Mouse (Mus musculus) myocyte (in vitro differentiated cells): ENCODE measurements around the gene Thap4. TPM values are rescaled to one million over a fixed set of nuclear protein-coding genes. Genes with fewer than 3 reads are reported as not detected.

Experiments
- H3K27me3 ChIP-seq: one replicate; pipeline ENCODE4 v1.6.1; 2011; ENCODE audit not compliant: control insufficient read depth, insufficient read depth, insufficient read length
- H3K36me3 ChIP-seq: one replicate; pipeline ENCODE4 v1.6.1; 2011; ENCODE audit not compliant: control insufficient read depth, insufficient read depth
- H3K4me2 ChIP-seq: one replicate; pipeline ENCODE4 v1.6.1; 2011; ENCODE audit warnings: low read depth, control low read depth
- H3K4me3 ChIP-seq: one replicate; pipeline ENCODE4 v1.5.1; 2011; ENCODE audit warnings: mild to moderate bottlenecking, control low read depth, moderate library complexity
- H3K79me2 ChIP-seq: one replicate; pipeline ENCODE4 v1.6.1; 2011; ENCODE audit not compliant: control insufficient read depth, insufficient read depth
- H3ac ChIP-seq: one replicate; pipeline ENCODE4 v1.6.1; 2011; ENCODE audit not compliant: control insufficient read depth, insufficient read length
- CEBPB ChIP-seq: IDR thresholded peaks from 2 replicates; pipeline ENCODE4 v1.6.1; 2011; ENCODE audit warnings: mild to moderate bottlenecking, moderate library complexity; ENCODE audit not compliant: poor library complexity, insufficient read depth, severe bottlenecking
- E2F4 ChIP-seq: IDR thresholded peaks from one replicate; pipeline ENCODE4 v1.6.1; 2011; ENCODE audit warnings: mild to moderate bottlenecking, control low read depth, moderate library complexity; ENCODE audit not compliant: insufficient read depth
- MAX ChIP-seq: IDR thresholded peaks from one replicate; pipeline ENCODE4 v1.6.1; 2011; ENCODE audit warnings: low read depth, mild to moderate bottlenecking, control low read depth
- MYOD1 ChIP-seq, 3 experiments: IDR thresholded peaks; one replicate each; pipeline ENCODE4 v1.6.1; 2011; ENCODE audit warnings: control low read depth in 2 of 3, low read depth in 2 of 3, mild to moderate bottlenecking in 2 of 3, moderate library complexity in 1 of 3; ENCODE audit not compliant: insufficient read length in 2 of 3, control insufficient read depth in 1 of 3
- MYOG ChIP-seq, 3 experiments: IDR thresholded peaks; one replicate each; pipeline ENCODE4 v1.6.1; 2011; ENCODE audit warnings: control low read depth in 2 of 3, low read depth in 2 of 3, mild to moderate bottlenecking in 2 of 3; ENCODE audit not compliant: insufficient read length in 2 of 3, control insufficient read depth in 1 of 3, insufficient read depth in 1 of 3
- POLR2A ChIP-seq: IDR thresholded peaks from one replicate; pipeline ENCODE4 v1.6.1; 2011; ENCODE audit warnings: low read depth, mild to moderate bottlenecking, control low read depth, moderate library complexity; ENCODE audit not compliant: insufficient read length
- POLR2AphosphoS2 ChIP-seq: IDR thresholded peaks from one replicate; pipeline ENCODE4 v1.6.1; 2011; ENCODE audit warnings: low read depth, control low read depth; ENCODE audit not compliant: insufficient read length
- REST ChIP-seq: IDR thresholded peaks from one replicate; pipeline ENCODE4 v1.6.1; 2011; ENCODE audit warnings: mild to moderate bottlenecking, control low read depth, moderate library complexity; ENCODE audit not compliant: insufficient read depth, insufficient read length
- SRF ChIP-seq: IDR thresholded peaks from one replicate; pipeline ENCODE4 v1.6.1; 2011; ENCODE audit warnings: low read depth; ENCODE audit not compliant: control insufficient read depth, insufficient read length
- TCF12 ChIP-seq: IDR thresholded peaks from one replicate; pipeline ENCODE4 v1.6.1; 2011; ENCODE audit warnings: mild to moderate bottlenecking, control low read depth; ENCODE audit not compliant: poor library complexity, insufficient read depth, severe bottlenecking
- TCF3 ChIP-seq: IDR thresholded peaks from one replicate; pipeline ENCODE4 v1.6.1; 2011; ENCODE audit warnings: low read depth, control low read depth; ENCODE audit not compliant: insufficient read length
- USF1 ChIP-seq: IDR thresholded peaks from one replicate; pipeline ENCODE4 v1.6.1; 2011; ENCODE audit warnings: low read depth, mild to moderate bottlenecking, control low read depth, moderate library complexity
- polyA plus RNA-seq: library from polyadenylated mRNA; unstranded; fragments of >200 nt; fragmentation: generic; extraction: Trizol; gene quantifications from one replicate; pipeline ENCODE4 v1.2.1, GENCODE M21; 2012; ENCODE audit warnings: missing spikeins

Thap4 gene
- polyA plus RNA-seq, 1 experiment, result 52.9 TPM

GRCm38 (mm10) chr1:93748539-93748938 lies 6.1 kb downstream of the Thap4 start:
- Histone ChIP-seq H3ac (no peak overlapping the region), H3K79me2 (peaks cover 12% of the 10 kb centered on the region), H3K4me3 (no peak overlapping the region), H3K36me3 (no peaks in the 10 kb centered on the region), H3K4me2 (no peak overlapping the region), H3K27me3 (no peaks in the 10 kb centered on the region)
- no peak for TF ChIP-seq SRF
- TF ChIP-seq MYOG (IDR thresholded peaks at IDR 0.05; ENCODE audit: control insufficient read depth in 1 of 3, insufficient read depth in 1 of 3, insufficient read length in 2 of 3, low read depth in 2 of 3), result no peak
- no peak for TF ChIP-seq E2F4
- no peak for TF ChIP-seq CEBPB
- TF ChIP-seq TCF12, result no peak
- no peak for TF ChIP-seq MAX
- no peak for TF ChIP-seq POLR2AphosphoS2

DNA sequence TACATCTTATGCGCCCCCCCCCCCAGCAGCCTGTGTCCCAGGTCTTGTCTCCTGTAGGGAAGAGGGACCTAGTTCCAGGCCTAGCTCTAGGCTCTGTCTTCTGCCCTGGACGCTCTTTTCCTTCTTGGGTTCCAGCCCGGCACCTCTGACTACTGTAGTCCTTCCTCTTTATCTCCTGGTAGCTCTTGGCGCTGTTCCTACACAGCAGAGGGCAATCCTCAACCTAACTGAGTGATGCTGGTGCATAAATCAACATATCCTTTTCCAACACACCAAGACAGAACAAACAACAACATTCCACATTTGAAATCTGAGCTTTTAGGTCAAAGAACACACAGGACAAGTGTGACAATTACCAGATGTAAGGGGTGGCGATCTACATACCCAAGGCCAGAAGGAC lies 8.5 kb downstream of the Thap4 start:
- H3K36me3 ChIP-seq, result no peaks in the 10 kb centered on the region
- no peak for TF ChIP-seq CEBPB
- no peak for TF ChIP-seq USF1
- no peak for TF ChIP-seq POLR2AphosphoS2
- TF ChIP-seq TCF12, result no peak
- TF ChIP-seq REST, result no peak
- TF ChIP-seq SRF, result no peak
- no peak for TF ChIP-seq MYOG (IDR thresholded peaks at IDR 0.05; ENCODE audit: control insufficient read depth in 1 of 3, insufficient read depth in 1 of 3, insufficient read length in 2 of 3, low read depth in 2 of 3)
- no peak for TF ChIP-seq MAX
- TF ChIP-seq E2F4, result no peak
- no peak for TF ChIP-seq MYOD1 (IDR thresholded peaks at IDR 0.05; ENCODE audit: control insufficient read depth in 1 of 3, insufficient read length in 2 of 3, low read depth in 2 of 3)
- TF ChIP-seq TCF3, result no peak

GRCm38 (mm10) chr1:93742910-93743309 lies 11.8 kb downstream of the Thap4 start:
- Histone ChIP-seq H3K27me3 (no peaks in the 10 kb centered on the region), H3K4me2 (no peak overlapping the region), H3K36me3 (no peaks in the 10 kb centered on the region), H3K79me2 (peaks cover 20% of the 10 kb centered on the region), H3K4me3 (no peak overlapping the region), H3ac (no peak overlapping the region)
- TF ChIP-seq MAX (no peak), TCF3 (no peak), POLR2A (no peak), CEBPB (no peak), SRF (no peak), MYOD1 (IDR thresholded peaks at IDR 0.05; ENCODE audit: control insufficient read depth in 1 of 3, insufficient read length in 2 of 3, low read depth in 2 of 3) (no peak), TCF12 (no peak), REST (no peak), MYOG (IDR thresholded peaks at IDR 0.05; ENCODE audit: control insufficient read depth in 1 of 3, insufficient read depth in 1 of 3, insufficient read length in 2 of 3, low read depth in 2 of 3) (no peak), USF1 (no peak), POLR2AphosphoS2 (no peak), E2F4 (no peak)

More for the DNA sequence above, 8.5 kb downstream of the Thap4 start:
- H3ac ChIP-seq, result no peak overlapping the region
- no peak overlapping the region for H3K4me3 ChIP-seq
- H3K4me2 ChIP-seq, result no peak overlapping the region
- peaks cover 20% of the 10 kb centered on the region for H3K79me2 ChIP-seq
- no peaks in the 10 kb centered on the region for H3K27me3 ChIP-seq

DNA sequence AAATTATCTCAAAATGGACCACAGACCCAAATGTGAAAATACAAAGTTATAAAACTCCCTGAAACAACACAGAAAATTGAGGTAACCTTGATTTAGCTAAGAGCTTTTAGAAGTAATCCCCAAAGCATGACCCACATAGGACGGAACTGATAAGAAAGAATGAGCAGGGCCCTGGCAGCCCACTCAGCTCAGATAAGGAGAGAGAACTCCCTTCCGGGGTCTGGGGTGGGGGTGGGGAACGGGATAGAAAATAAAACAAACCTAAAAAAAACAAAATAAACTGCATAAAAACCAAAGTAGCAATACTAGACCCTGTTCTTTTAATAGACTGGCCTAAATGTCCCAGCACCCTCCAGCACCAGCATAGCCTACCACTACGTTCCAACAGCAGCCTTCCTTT lies 12.7 kb downstream of the Thap4 start:
- Histone ChIP-seq H3K79me2 (peaks cover 20% of the 10 kb centered on the region), H3ac (no peak overlapping the region), H3K4me3 (no peak overlapping the region), H3K36me3 (no peaks in the 10 kb centered on the region), H3K4me2 (no peak overlapping the region), H3K27me3 (no peaks in the 10 kb centered on the region)
- TF ChIP-seq TCF3, result no peak
- no peak for TF ChIP-seq USF1
- no peak for TF ChIP-seq REST
- no peak for TF ChIP-seq MYOG (IDR thresholded peaks at IDR 0.05; ENCODE audit: control insufficient read depth in 1 of 3, insufficient read depth in 1 of 3, insufficient read length in 2 of 3, low read depth in 2 of 3)
- no peak for TF ChIP-seq MYOD1 (IDR thresholded peaks at IDR 0.05; ENCODE audit: control insufficient read depth in 1 of 3, insufficient read length in 2 of 3, low read depth in 2 of 3)
- TF ChIP-seq POLR2AphosphoS2, result no peak
- TF ChIP-seq CEBPB, result no peak
- TF ChIP-seq E2F4, result no peak
- no peak for TF ChIP-seq TCF12

- TF ChIP-seq E2F4 (no peak), MYOG (IDR thresholded peaks at IDR 0.05; ENCODE audit: control insufficient read depth in 1 of 3, insufficient read depth in 1 of 3, insufficient read length in 2 of 3, low read depth in 2 of 3) (no peak), USF1 (no peak), MAX (no peak), REST (no peak), TCF3 (no peak), TCF12 (no peak), MYOD1 (IDR thresholded peaks at IDR 0.05; ENCODE audit: control insufficient read depth in 1 of 3, insufficient read length in 2 of 3, low read depth in 2 of 3) (no peak), POLR2A (no peak), POLR2AphosphoS2 (no peak), SRF (no peak), CEBPB (no peak)
- no peak overlapping the region for H3K4me3 ChIP-seq
- H3K79me2 ChIP-seq, result peaks cover 20% of the 10 kb centered on the region
- no peak overlapping the region for H3ac ChIP-seq
- H3K27me3 ChIP-seq, result no peaks in the 10 kb centered on the region
- no peaks in the 10 kb centered on the region for H3K36me3 ChIP-seq
- no peak overlapping the region for H3K4me2 ChIP-seq
These were observed 14.0 kb downstream of the Thap4 start for GRCm38 (mm10) chr1:93740671-93741070.
